Mouse (Mus musculus): Measurements from ENCODE around the gene Rtn4rl1. TPM values are rescaled to one million over a fixed set of nuclear protein-coding genes. Genes with fewer than 3 reads are reported as not detected.
A peak's percentile ranks its signal among the peaks of the same experiment; 100 is the strongest.

Gene Rtn4rl1
- polyA plus RNA-seq, 1 experiment from 2014 or later: 16.5 TPM

DNA sequence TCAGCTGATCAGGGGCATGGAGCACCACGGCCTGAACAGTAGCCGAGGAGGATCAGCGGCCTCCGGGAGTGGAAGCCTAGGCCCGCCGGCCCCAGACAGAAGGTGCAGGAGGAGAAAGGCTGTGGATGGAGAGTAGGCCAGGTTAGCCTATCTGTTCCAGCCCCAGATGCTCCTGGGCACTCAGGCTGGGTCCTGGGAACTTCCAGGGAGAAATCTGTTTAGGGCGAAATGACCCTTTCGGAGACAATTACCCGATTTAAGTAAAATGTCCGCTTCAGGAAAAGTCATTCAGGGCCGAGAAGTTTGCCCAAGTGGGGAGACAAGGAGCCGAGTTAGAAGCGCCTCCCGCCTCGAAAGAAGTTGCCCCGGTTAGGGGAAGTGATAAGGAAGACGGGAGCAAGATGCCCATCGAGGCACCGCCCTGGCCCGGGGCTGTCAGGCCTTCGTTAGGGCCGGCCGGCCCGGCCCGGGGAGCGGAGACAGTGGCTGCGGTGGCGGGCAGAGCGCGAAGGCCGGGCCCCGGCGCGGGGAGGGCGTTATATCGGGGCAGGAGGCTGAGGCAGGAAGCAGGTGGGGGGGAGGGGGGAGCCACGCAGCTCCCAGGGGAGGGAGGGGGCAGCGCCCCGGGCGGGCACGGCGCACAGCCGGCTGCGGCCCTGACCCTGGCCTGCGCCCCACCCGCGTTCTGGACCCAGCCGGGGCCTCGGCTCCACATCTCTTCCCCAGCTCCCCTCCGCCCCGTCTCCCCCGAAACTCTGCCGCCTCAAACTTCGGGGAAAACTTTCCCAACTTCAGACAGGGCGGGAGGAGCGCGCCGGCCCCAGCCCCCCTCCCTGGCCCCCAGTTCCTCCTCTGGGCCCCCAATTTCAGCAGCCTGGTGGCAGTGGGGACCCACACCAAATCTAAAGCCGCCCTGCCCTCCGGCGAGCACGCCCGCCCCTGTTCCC is 25.7 kb upstream of the Rtn4rl1 start:
- Histone ChIP-seq H3K27me3 (ENCODE audit: control insufficient read depth, insufficient read depth, low read length) (peaks cover 93% of the 10 kb centered on the region), H3K4me3 (replicated peaks; ENCODE audit: low read depth, low read length) (peak overlapping the region; percentile 42), H3K4me2 (ENCODE audit: low read length) (peak overlapping the region; percentile 76), H3K36me3 (ENCODE audit: control insufficient read depth, insufficient read depth, low read length) (peaks cover 10% of the 10 kb centered on the region), H3K27ac (replicated peaks; ENCODE audit: low read depth, low read length) (no peak overlapping the region), H3K9me3 (ENCODE audit: control insufficient read depth, low read length) (no peaks in the 10 kb centered on the region), H3K4me1 (ENCODE audit: control insufficient read depth, insufficient read depth, low read length) (peaks cover 25% of the 10 kb centered on the region), H3K9ac (replicated peaks; ENCODE audit: low read length) (peak overlapping the region; percentile 44)
- no peak for DNase-seq
- ATAC-seq (ENCODE audit: low FRiP score, low TSS enrichment): no peak
- 2% methylated on average over 51 of the region's 63 CpGs for WGBS

DNA sequence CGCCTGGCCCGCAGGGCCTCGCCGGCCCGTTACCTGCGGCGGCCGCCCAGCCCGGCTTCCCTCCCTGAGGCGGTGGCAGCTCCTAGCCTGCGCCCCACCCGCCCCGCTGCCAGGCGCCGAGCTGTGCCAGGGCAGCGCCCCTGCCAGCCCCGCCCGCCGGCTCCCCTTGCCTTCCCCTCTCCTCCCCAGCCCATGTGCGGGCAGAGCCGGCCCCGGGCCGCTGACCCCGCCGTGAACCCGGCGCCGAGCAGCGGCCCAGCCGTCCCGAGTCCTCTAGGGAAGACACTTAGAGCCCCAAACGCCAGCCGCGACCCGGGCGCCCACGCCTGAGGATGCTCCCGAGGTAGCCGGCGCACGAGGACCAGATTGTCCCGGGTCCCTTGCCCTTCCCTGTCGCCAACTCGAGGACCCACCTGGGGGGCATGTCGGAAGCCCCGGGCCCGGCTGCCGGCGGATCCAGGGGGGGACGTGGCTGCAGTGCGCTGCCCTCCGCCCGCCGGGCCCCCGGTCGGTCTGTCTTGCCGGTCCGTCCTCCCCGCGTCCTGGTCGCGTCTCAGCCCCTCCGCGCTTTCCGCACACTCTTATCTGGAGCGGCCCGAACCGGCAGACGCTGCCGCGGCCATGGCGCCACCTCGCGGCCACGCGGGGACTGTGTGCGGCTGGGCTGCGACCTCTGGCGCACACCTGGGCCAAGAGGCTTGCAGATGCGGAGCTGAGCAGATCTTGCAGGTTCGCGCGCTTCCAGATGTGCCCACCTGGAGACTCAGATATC is 24.8 kb upstream of the Rtn4rl1 start:
- DNase-seq (peak; percentile 90), ATAC-seq (ENCODE audit: low FRiP score, low TSS enrichment) (no peak)
- Histone ChIP-seq H3K27me3 (ENCODE audit: control insufficient read depth, insufficient read depth, low read length) (peaks cover 85% of the 10 kb centered on the region), H3K4me1 (ENCODE audit: control insufficient read depth, insufficient read depth, low read length) (peaks cover 27% of the 10 kb centered on the region), H3K4me2 (ENCODE audit: low read length) (peak overlapping the region; percentile 76), H3K9ac (replicated peaks; ENCODE audit: low read length) (peak overlapping the region; percentile 44), H3K4me3 (replicated peaks; ENCODE audit: low read depth, low read length) (peak overlapping the region; percentile 42), H3K27ac (replicated peaks; ENCODE audit: low read depth, low read length) (no peak overlapping the region), H3K36me3 (ENCODE audit: control insufficient read depth, insufficient read depth, low read length) (0 out of 2 replicates have a peak, but pooled peaks cover 3% of the 10 kb centered on the region), H3K9me3 (ENCODE audit: control insufficient read depth, low read length) (no peaks in the 10 kb centered on the region)
- WGBS: under 1% methylated on average over 83 of the region's 83 CpGs

DNA sequence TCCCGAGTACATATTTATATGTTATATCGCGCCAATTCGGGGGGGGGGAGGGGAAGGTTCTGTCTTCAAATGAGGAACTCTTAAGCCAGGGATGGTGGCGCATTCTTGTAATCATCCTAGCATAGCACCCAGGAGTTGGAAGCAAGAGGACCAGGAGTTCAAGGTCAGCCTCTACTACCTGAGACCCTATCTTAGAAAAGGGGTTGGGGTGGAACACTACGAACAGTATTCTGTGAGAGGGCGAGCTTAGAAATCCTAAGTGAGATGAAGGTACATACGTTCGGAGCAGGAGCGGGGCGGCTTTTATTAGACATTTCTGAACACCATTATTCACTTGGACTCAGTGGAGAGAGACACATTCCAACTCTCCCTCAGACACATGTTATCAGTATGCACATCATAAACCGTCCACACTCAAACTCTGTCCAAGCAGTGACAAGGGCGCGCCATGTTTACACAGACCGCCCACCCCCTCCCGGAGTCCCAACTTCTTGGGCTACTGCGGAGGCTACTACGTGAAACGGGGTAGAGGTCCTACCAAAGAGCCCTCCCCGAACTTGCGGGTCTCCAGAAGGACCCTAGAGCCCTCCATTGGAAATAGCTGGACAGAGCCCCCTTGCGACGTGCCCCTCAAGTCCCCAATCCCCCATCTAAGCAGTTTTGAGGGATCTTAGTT is 24.0 kb upstream of the Rtn4rl1 start, which contains the start of gene Hic1:
Gene Hic1, minus strand, starts transcription at position 115 of the 676 bp plus-strand sequence.
- no peak for DNase-seq
- WGBS: 8% methylated on average over 23 of the region's 23 CpGs
- Histone ChIP-seq H3K27ac (replicated peaks; ENCODE audit: low read depth, low read length) (peak within 1 kb of the TSS; percentile 57; the same call in 1 of the 2 replicates), H3K4me2 (ENCODE audit: low read length) (peak within 1 kb of the TSS; percentile 76), H3K9me3 (ENCODE audit: control insufficient read depth, low read length) (no peaks in the 10 kb centered on the region), H3K36me3 (ENCODE audit: control insufficient read depth, insufficient read depth, low read length) (no peaks in the 10 kb centered on the region), H3K4me1 (ENCODE audit: control insufficient read depth, insufficient read depth, low read length) (peaks cover 32% of the 10 kb centered on the region), H3K9ac (replicated peaks; ENCODE audit: low read length) (peak within 1 kb of the TSS; percentile 44), H3K27me3 (ENCODE audit: control insufficient read depth, insufficient read depth, low read length) (peaks cover 78% of the 10 kb centered on the region), H3K4me3 (replicated peaks; ENCODE audit: low read depth, low read length) (peak within 1 kb of the TSS; percentile 42)
- no peak for ATAC-seq (ENCODE audit: low FRiP score, low TSS enrichment)

DNA sequence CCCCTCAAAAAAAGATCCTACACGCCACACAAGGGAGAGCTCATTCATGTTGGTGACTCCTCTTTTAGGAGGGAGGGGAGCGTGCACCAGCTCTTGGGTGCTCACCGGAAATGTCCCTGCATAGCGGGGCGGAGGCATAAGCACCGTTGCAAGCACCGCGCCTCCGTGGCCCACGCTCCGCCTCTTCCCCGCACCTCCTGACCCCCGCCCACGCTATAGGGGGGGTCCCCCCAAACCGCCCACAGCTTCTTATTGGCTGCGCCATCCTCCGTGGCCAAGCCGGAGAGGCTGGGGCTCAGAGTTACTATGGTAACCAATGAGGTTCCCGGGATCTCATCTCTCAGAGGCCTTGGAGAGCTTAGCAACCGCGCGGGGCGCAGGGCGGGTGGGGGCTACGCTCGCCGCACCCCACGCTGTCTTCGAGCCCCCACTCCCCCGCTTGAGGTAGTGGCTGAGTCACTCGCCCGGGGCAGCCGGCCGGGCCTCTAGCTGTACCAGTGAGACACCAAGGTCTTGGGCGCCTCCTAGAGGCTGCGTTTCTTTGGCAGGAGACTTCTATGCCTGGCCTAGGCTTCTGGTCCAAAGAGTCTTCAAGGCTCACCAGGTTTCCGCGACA is 23.3 kb upstream of the Rtn4rl1 start:
- ATAC-seq (ENCODE audit: low FRiP score, low TSS enrichment): peak; percentile 78
- no peaks in the 10 kb centered on the region for H3K36me3 ChIP-seq (ENCODE audit: control insufficient read depth, insufficient read depth, low read length)
- WGBS: 0% methylated on average over 38 of the region's 38 CpGs
- H3K9ac ChIP-seq (replicated peaks; ENCODE audit: low read length): peak overlapping the region; percentile 34; the same call in 1 of the 2 replicates
- peak overlapping the region; percentile 42 for H3K4me3 ChIP-seq (replicated peaks; ENCODE audit: low read depth, low read length)
- H3K9me3 ChIP-seq (ENCODE audit: control insufficient read depth, low read length): no peaks in the 10 kb centered on the region
- H3K27ac ChIP-seq (replicated peaks; ENCODE audit: low read depth, low read length): peak overlapping the region; percentile 57; the same call in 1 of the 2 replicates
- peak overlapping the region; percentile 76 for H3K4me2 ChIP-seq (ENCODE audit: low read length)
- H3K4me1 ChIP-seq (ENCODE audit: control insufficient read depth, insufficient read depth, low read length): peaks cover 32% of the 10 kb centered on the region
- peak; percentile 93 for DNase-seq
- peaks cover 71% of the 10 kb centered on the region for H3K27me3 ChIP-seq (ENCODE audit: control insufficient read depth, insufficient read depth, low read length)

DNA sequence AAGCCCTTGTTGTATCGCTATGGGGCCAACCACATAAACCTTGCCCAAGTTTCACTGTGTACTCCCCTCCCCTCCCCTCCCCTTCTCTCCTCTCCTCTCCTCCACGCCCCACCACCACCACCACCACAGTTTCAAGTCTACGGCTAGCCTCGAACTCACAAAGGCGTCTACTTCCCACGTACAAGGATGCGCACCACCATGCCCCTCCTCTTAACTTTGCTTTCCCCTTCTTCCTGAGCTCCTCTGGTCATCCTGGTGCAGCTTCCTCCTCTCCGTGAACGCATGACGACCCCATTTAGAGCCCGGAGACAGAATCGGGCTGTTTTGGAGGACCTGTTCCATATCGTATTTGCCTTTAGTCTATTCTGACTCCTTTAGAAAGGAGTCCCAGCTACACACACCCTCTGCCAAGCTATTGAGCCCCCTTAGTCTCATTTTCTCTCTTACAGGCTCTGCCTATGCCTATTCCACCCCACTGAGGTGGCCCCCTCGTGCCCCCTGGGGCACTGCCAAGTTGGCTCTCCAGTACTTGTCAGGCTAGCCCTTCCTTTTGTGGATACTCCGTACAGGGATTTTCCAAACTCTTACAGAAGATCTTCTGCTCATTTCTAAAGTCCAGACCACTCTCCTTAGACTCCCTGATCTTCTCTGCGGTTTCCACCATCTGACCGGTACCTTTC is 22.3 kb upstream of the Rtn4rl1 start:
- Histone ChIP-seq H3K4me2 (ENCODE audit: low read length) (peak overlapping the region; percentile 76; the same call in 1 of the 2 replicates), H3K4me3 (replicated peaks; ENCODE audit: low read depth, low read length) (peak overlapping the region; percentile 70; the same call in 1 of the 2 replicates), H3K9me3 (ENCODE audit: control insufficient read depth, low read length) (no peaks in the 10 kb centered on the region), H3K4me1 (ENCODE audit: control insufficient read depth, insufficient read depth, low read length) (peaks cover 30% of the 10 kb centered on the region), H3K36me3 (ENCODE audit: control insufficient read depth, insufficient read depth, low read length) (peaks cover 3% of the 10 kb centered on the region; the same call in 1 of the 2 replicates), H3K27ac (replicated peaks; ENCODE audit: low read depth, low read length) (no peak overlapping the region), H3K9ac (replicated peaks; ENCODE audit: low read length) (no peak overlapping the region), H3K27me3 (ENCODE audit: control insufficient read depth, insufficient read depth, low read length) (peaks cover 60% of the 10 kb centered on the region)
- 6% methylated on average over 17 of the region's 17 CpGs for WGBS
- ATAC-seq (ENCODE audit: low FRiP score, low TSS enrichment) (no peak), DNase-seq (no peak)

DNA sequence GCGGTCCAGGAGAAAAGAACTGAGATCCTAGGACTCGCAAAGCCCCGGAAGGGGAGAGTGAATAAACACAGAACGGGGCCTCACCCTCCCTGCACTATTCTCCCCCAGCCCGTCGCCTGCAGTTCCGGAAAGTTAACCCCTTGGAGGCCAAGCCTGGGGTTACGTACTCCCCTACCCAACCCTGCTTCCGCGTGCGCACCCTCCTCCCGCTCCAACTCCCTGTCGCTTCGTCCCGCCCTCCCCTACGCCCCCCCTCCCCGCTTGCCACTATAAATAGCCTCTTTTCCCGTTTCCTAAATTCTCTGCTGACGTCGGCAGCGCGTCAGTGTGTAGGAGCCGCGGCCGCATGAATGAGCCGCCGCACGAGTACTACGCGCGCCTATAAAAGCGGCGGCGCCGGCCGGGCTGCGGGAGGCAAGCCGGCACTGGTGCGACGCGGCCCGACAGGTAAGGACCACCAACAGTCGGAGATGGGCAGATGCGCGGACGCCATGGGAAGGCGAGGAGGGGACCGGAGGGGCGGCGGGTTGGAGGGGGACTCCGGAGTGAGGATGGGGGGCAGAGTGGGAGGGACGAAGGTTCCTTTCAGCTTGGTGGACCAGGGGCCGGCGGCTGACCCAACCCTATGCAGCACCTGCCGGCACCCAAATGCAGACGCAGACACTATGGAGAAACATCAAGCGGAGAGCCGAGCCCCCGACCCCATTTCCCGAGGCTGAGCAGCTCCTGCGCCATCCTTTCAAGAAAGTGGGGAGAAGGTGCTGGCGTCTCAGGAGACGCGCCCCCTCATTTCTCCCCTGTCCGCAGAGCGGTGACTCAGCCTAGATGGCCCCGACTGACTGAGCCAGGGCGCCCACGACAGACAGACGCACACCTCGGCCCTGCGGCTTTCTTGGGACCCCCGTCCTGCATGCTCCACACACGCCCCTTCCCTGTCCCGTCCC is 21.2 kb upstream of the Rtn4rl1 start:
- ATAC-seq (ENCODE audit: low FRiP score, low TSS enrichment) (no peak), DNase-seq (peak; percentile 88)
- peak overlapping the region; percentile 70 for H3K4me3 ChIP-seq (replicated peaks; ENCODE audit: low read depth, low read length)
- H3K9me3 ChIP-seq (ENCODE audit: control insufficient read depth, low read length): no peaks in the 10 kb centered on the region
- peak overlapping the region; percentile 89 for H3K4me2 ChIP-seq (ENCODE audit: low read length)
- H3K9ac ChIP-seq (replicated peaks; ENCODE audit: low read length): peak overlapping the region; percentile 60
- H3K36me3 ChIP-seq (ENCODE audit: control insufficient read depth, insufficient read depth, low read length): peaks cover 14% of the 10 kb centered on the region
- peak overlapping the region; percentile 78 for H3K27ac ChIP-seq (replicated peaks; ENCODE audit: low read depth, low read length)
- H3K4me1 ChIP-seq (ENCODE audit: control insufficient read depth, insufficient read depth, low read length): peaks cover 29% of the 10 kb centered on the region
- WGBS: 1% methylated on average over 73 of the region's 75 CpGs
- peaks cover 49% of the 10 kb centered on the region for H3K27me3 ChIP-seq (ENCODE audit: control insufficient read depth, insufficient read depth, low read length)
